Mouse (Mus musculus) cerebellum, adult 2 months (tissue): Measurements from ENCODE around the gene Hoxa6. TPM values are rescaled to one million over a fixed set of nuclear protein-coding genes. Genes with fewer than 3 reads are reported as not detected.
A peak's percentile ranks its signal among the peaks of the same experiment; 100 is the strongest.

ENCODE experiments used
- DNase-seq, 2 experiments: peaks; one replicate each; pipeline ENCODE4 v3.0.0; 2021
- H3K27ac ChIP-seq: fragments of 200-500 bp; 2 replicates; pipeline ENCODE4 v1.5.1; 2012; ENCODE audit warnings: low read length, control low read depth, inconsistent platforms; ENCODE audit not compliant: insufficient read depth
- H3K27me3 ChIP-seq: fragments of 200-500 bp; 2 replicates; pipeline ENCODE4 v1.6.1; 2012; ENCODE audit warnings: inconsistent platforms, mild to moderate bottlenecking, low read length, moderate library complexity; ENCODE audit not compliant: control insufficient read depth, insufficient read depth
- H3K4me1 ChIP-seq: fragments of 200-500 bp; 2 replicates; pipeline ENCODE4 v1.6.1; 2011; ENCODE audit warnings: low read length; ENCODE audit not compliant: control insufficient read depth, insufficient read depth
- H3K4me3 ChIP-seq: fragments of 200-500 bp; replicated peaks from 2 replicates; pipeline ENCODE3; 2011; ENCODE audit warnings: mild to moderate bottlenecking, low read depth, low read length, control low read depth; ENCODE audit not compliant: insufficient read depth
- CTCF ChIP-seq: fragments of 200-500 bp; IDR thresholded peaks from 2 replicates; pipeline ENCODE4 v1.5.1; 2011; ENCODE audit warnings: low read depth, mild to moderate bottlenecking, control low read depth, low read length, moderate library complexity, borderline replicate concordance; ENCODE audit not compliant: insufficient read depth
- POLR2A ChIP-seq: fragments of 200-500 bp; IDR thresholded peaks from 2 replicates; pipeline ENCODE4 v1.6.1; 2011; ENCODE audit warnings: low read length, control low read depth, borderline replicate concordance; ENCODE audit not compliant: insufficient read depth
- WGBS: fragments of 180-500 bp; shearing (Covaris S2); methylation state at CpG from one replicate; pipeline ENCODE4 v1.1.7; 2018; 5-methylcytosine and 5-hydroxymethylcytosine counted together
- polyA plus RNA-seq: library from polyadenylated mRNA; depleted of rRNA; stranded (reverse); fragments of >200 nt; gene quantifications from 2 replicates; pipeline ENCODE4 v1.2.3, GENCODE M21; 2012

The Hoxa6 gene
- polyA plus RNA-seq, 1 experiment, result 0.46 TPM

- no peak overlapping the region for H3K4me3 ChIP-seq
- 3% methylated on average over 64 of the region's 68 CpGs for WGBS
- peak in 1 of 2 experiments; percentile 4 for DNase-seq
- no peaks in the 10 kb centered on the region for H3K4me1 ChIP-seq
- TF ChIP-seq CTCF, result no peak
- no peak overlapping the region for H3K27ac ChIP-seq
- peaks cover 15% of the 10 kb centered on the region; the same call in 1 of the 2 replicates for H3K27me3 ChIP-seq
Observed at GRCm38 (mm10) chr6:52234428-52235140, 26.1 kb upstream of the Hoxa6 start.

GRCm38 (mm10) chr6:52233546-52234427 is 25.3 kb upstream of the Hoxa6 start:
- 1% methylated on average over 70 of the region's 70 CpGs for WGBS
- no peak overlapping the region for H3K27ac ChIP-seq
- peak in 1 of 2 experiments; percentile 6 for DNase-seq

GRCm38 (mm10) chr6:52232984-52233545 is 24.5 kb upstream of the Hoxa6 start:
- no peaks in the 10 kb centered on the region for H3K4me1 ChIP-seq
- peaks cover 13% of the 10 kb centered on the region; the same call in 1 of the 2 replicates for H3K27me3 ChIP-seq
- TF ChIP-seq POLR2A (no peak), CTCF (no peak)
- H3K27ac ChIP-seq, result no peak overlapping the region
- WGBS, result 2% methylated on average over 23 of the region's 23 CpGs
- peak in 1 of 2 experiments; percentile 7 for DNase-seq
- no peak overlapping the region for H3K4me3 ChIP-seq

More at GRCm38 (mm10) chr6:52233546-52234427, 25.3 kb upstream of the Hoxa6 start:
- no peaks in the 10 kb centered on the region for H3K4me1 ChIP-seq
- H3K4me3 ChIP-seq, result no peak overlapping the region
- no peak for TF ChIP-seq POLR2A
- TF ChIP-seq CTCF, result no peak
- peaks cover 15% of the 10 kb centered on the region; the same call in 1 of the 2 replicates for H3K27me3 ChIP-seq

- Histone ChIP-seq H3K27me3 (peaks cover 15% of the 10 kb centered on the region; the same call in 1 of the 2 replicates), H3K4me1 (no peaks in the 10 kb centered on the region), H3K4me3 (no peak overlapping the region), H3K27ac (no peak overlapping the region)
- WGBS, result under 1% methylated on average over 18 of the region's 18 CpGs
- TF ChIP-seq POLR2A (no peak), CTCF (no peak)
- no peak for DNase-seq
Observed at GRCm38 (mm10) chr6:52232568-52232965, 24.0 kb upstream of the Hoxa6 start.

- H3K4me1 ChIP-seq, result no peaks in the 10 kb centered on the region
- 2% methylated on average over 18 of the region's 18 CpGs for WGBS
- TF ChIP-seq POLR2A, result no peak
- H3K27me3 ChIP-seq, result peaks cover 14% of the 10 kb centered on the region; the same call in 1 of the 2 replicates
- H3K27ac ChIP-seq, result no peak overlapping the region
- no peak for DNase-seq
- H3K4me3 ChIP-seq, result no peak overlapping the region
Observed at GRCm38 (mm10) chr6:52231885-52232567, 23.5 kb upstream of the Hoxa6 start.

- Histone ChIP-seq H3K4me3 (no peak within 1 kb of the TSS), H3K27ac (no peak within 1 kb of the TSS), H3K27me3 (peaks cover 14% of the 10 kb centered on the region; the same call in 1 of the 2 replicates), H3K4me1 (no peaks in the 10 kb centered on the region)
- DNase-seq, result no peak
- TF ChIP-seq CTCF, result no peak
- no peak for TF ChIP-seq POLR2A
- WGBS, result 3% methylated on average over 32 of the region's 36 CpGs
Observed at GRCm38 (mm10) chr6:52230516-52231165, 22.1 kb upstream of the Hoxa6 start, which contains the start of gene Hoxa9. Hoxa9 (minus strand) TSS chr6:52231089.
